In genomic region chr17:48360462-48360861, GRCm38 (mm10) we compare ENCODE assay signal across 29 mouse cellular contexts. TPM values are rescaled to one million over a fixed set of nuclear protein-coding genes. Genes with fewer than 3 reads are reported as not detected.
DNase-seq lines count a peak whose midpoint lies in the region; ATAC-seq and TF ChIP-seq lines count a peak whose summit lies in the region.
"Had no signal": no experiment of that assay in that cellular context is flagged by ENCODE, and none has a peak within 500 bp of the region (broad histone marks: within the 10 kb centered on the region; RNA-seq: fewer than 3 reads in every experiment).

No protein-coding gene starts in this region.

- no peak for TF ChIP-seq CTCF in liver, postnatal 0 days (IDR thresholded peaks at IDR 0.05; ENCODE audit: low read depth)
- no peak for TF ChIP-seq CTCF in lung, postnatal 0 days (IDR thresholded peaks at IDR 0.05)

- peak; percentile 76 for ATAC-seq in liver, embryonic 12.5 days
- ATAC-seq in liver, postnatal 0 days, result peak; percentile 23; the same call in 1 of the 2 replicates
- no peak for ATAC-seq in kidney, embryonic 16.5 days (ENCODE audit: low FRiP score, low TSS enrichment)
- ATAC-seq in lung, postnatal 0 days, result no peak
- ATAC-seq: forebrain, embryonic 13.5 days; hindbrain, postnatal 0 days; intestine, embryonic 15.5 days; Patski had no signal

- TF ChIP-seq EP300 in liver, postnatal 0 days (IDR thresholded peaks at IDR 0.05; ENCODE audit: low read depth), result no peak
- TF ChIP-seq EP300 in lung, postnatal 0 days (IDR thresholded peaks at IDR 0.05), result no peak

- H3K36me3 ChIP-seq in liver, embryonic 12.5 days, result no peaks in the 10 kb centered on the region
- no peaks in the 10 kb centered on the region for H3K36me3 ChIP-seq in liver, postnatal 0 days (replicated peaks; ENCODE audit: insufficient read depth, low read length)
- no peaks in the 10 kb centered on the region for H3K36me3 ChIP-seq in kidney, embryonic 16.5 days (ENCODE audit: insufficient read depth, low read length)
- H3K36me3 ChIP-seq in lung, postnatal 0 days (ENCODE audit: insufficient read depth, low read length), result no peaks in the 10 kb centered on the region
- H3K36me3 ChIP-seq: hindbrain, embryonic 12.5 days; intestine, embryonic 15.5 days; limb, embryonic 12.5 days; midbrain, embryonic 12.5 days; neural tube, embryonic 13.5 days had no signal

- H3K9ac ChIP-seq in liver, embryonic 12.5 days, result peak overlapping the region; percentile 34; the same call in 1 of the 2 replicates
- H3K9ac ChIP-seq in liver, postnatal 0 days (replicated peaks), result no peak overlapping the region
- H3K9ac ChIP-seq in kidney, embryonic 16.5 days (replicated peaks; ENCODE audit: low read length), result no peak overlapping the region
- no peak overlapping the region for H3K9ac ChIP-seq in lung, postnatal 0 days (replicated peaks; ENCODE audit: low read depth)
- H3K9ac ChIP-seq: forebrain, embryonic 13.5 days; hindbrain, embryonic 12.5 days; intestine, embryonic 15.5 days; limb, embryonic 12.5 days; midbrain, embryonic 12.5 days; neural tube, embryonic 13.5 days had no signal

- peaks cover 57% of the 10 kb centered on the region for H3K4me1 ChIP-seq in liver, embryonic 12.5 days
- H3K4me1 ChIP-seq in liver, postnatal 0 days (ENCODE audit: insufficient read depth), result no peaks in the 10 kb centered on the region
- H3K4me1 ChIP-seq in kidney, embryonic 16.5 days (ENCODE audit: insufficient read depth, low read length), result no peaks in the 10 kb centered on the region
- H3K4me1 ChIP-seq in lung, postnatal 0 days (ENCODE audit: insufficient read depth, low read depth, low read length), result no peaks in the 10 kb centered on the region
- H3K4me1 ChIP-seq: hindbrain, embryonic 12.5 days; intestine, embryonic 15.5 days; limb, embryonic 12.5 days; midbrain, embryonic 12.5 days; neural tube, embryonic 13.5 days had no signal

- peak overlapping the region; percentile 79 for H3K27ac ChIP-seq in liver, embryonic 12.5 days
- H3K27ac ChIP-seq in liver, postnatal 0 days (ENCODE audit: low read depth), result no peak overlapping the region
- H3K27ac ChIP-seq in kidney, embryonic 16.5 days (ENCODE audit: low read length), result no peak overlapping the region
- H3K27ac ChIP-seq in lung, postnatal 0 days (ENCODE audit: low read length), result no peak overlapping the region
- H3K27ac ChIP-seq: forebrain, embryonic 13.5 days; gastrocnemius, adult 2 months; hindbrain, embryonic 12.5 days; hindbrain, postnatal 0 days; intestine, embryonic 15.5 days; left cerebral cortex, adult 2 months; limb, embryonic 12.5 days; macrophage; midbrain, embryonic 12.5 days; neural tube, embryonic 13.5 days had no signal

- peak; percentile 55 for DNase-seq in 416B (ENCODE audit: low read depth)
- peak; percentile 79 for DNase-seq in MEL-GATA-1-ER (ENCODE audit: extremely low read depth, low read depth)
- DNase-seq in liver, postnatal 0 days, result no peak
- DNase-seq in kidney, postnatal 25 days, result no peak
- no peak for DNase-seq in lung, postnatal 0 days (ENCODE audit: low spot score)
- DNase-seq: adrenal gland, postnatal 10 days; cerebellum, adult 11 months; cerebellum, adult 9-11 months; gastrocnemius, adult 2 months; gastrocnemius, postnatal 36 days; heart, adult 18-20 months; heart, postnatal 36 days; kidney, adult 8-10 months; kidney, postnatal 10 days; lung, adult 18-20 months; lung, postnatal 10 days had no signal

- H3K4me3 ChIP-seq in liver, embryonic 12.5 days, result peak overlapping the region; percentile 23
- H3K4me3 ChIP-seq in liver, postnatal 0 days (ENCODE audit: low read depth, low read length), result no peak overlapping the region
- H3K4me3 ChIP-seq in kidney, embryonic 16.5 days (ENCODE audit: low read length), result no peak overlapping the region
- no peak overlapping the region for H3K4me3 ChIP-seq in lung, postnatal 0 days (ENCODE audit: low read depth, low read length)
- H3K4me3 ChIP-seq: forebrain, embryonic 13.5 days; gastrocnemius, adult 2 months; hindbrain, embryonic 12.5 days; intestine, embryonic 15.5 days; left cerebral cortex, adult 2 months; limb, embryonic 12.5 days; midbrain, embryonic 12.5 days; neural tube, embryonic 13.5 days had no signal

- WGBS in liver, embryonic 12.5 days (ENCODE audit: insufficient replicate concordance), result 10% methylated on average over 4 of the region's 4 CpGs
- WGBS in liver, postnatal 0 days (ENCODE audit: insufficient replicate concordance), result 15% methylated on average over 4 of the region's 4 CpGs
- 72% methylated on average over 4 of the region's 4 CpGs for WGBS in kidney, embryonic 16.5 days
- 22% methylated on average over 4 of the region's 4 CpGs for WGBS in lung, postnatal 0 days

- H3K9me3 ChIP-seq in liver, embryonic 12.5 days (replicated peaks), result no peaks in the 10 kb centered on the region
- no peaks in the 10 kb centered on the region for H3K9me3 ChIP-seq in liver, postnatal 0 days (ENCODE audit: low read length)
- no peaks in the 10 kb centered on the region for H3K9me3 ChIP-seq in kidney, embryonic 16.5 days (ENCODE audit: low read length)
- no peaks in the 10 kb centered on the region for H3K9me3 ChIP-seq in lung, postnatal 0 days (ENCODE audit: low read length)
- H3K9me3 ChIP-seq: forebrain, embryonic 13.5 days; hindbrain, embryonic 12.5 days; intestine, embryonic 15.5 days; limb, embryonic 12.5 days; midbrain, embryonic 12.5 days; neural tube, embryonic 13.5 days had no signal

- peak overlapping the region; percentile 56 for H3K4me2 ChIP-seq in liver, embryonic 12.5 days
- no peak overlapping the region for H3K4me2 ChIP-seq in liver, postnatal 0 days (ENCODE audit: low read depth, low read length)
- no peak overlapping the region for H3K4me2 ChIP-seq in kidney, embryonic 16.5 days (replicated peaks; ENCODE audit: low read depth, low read length)
- no peak overlapping the region for H3K4me2 ChIP-seq in lung, postnatal 0 days (replicated peaks; ENCODE audit: low read depth, low read length)
- H3K4me2 ChIP-seq: forebrain, embryonic 13.5 days; heart, embryonic 11.5 days; hindbrain, embryonic 12.5 days; intestine, embryonic 15.5 days; limb, embryonic 12.5 days; midbrain, embryonic 12.5 days; neural tube, embryonic 13.5 days had no signal

- H3K27me3 ChIP-seq in liver, embryonic 12.5 days (replicated peaks), result no peaks in the 10 kb centered on the region
- H3K27me3 ChIP-seq in liver, postnatal 0 days (ENCODE audit: insufficient read depth, low read length), result no peaks in the 10 kb centered on the region
- H3K27me3 ChIP-seq in kidney, embryonic 16.5 days (ENCODE audit: insufficient read depth, low read length), result no peaks in the 10 kb centered on the region
- no peaks in the 10 kb centered on the region for H3K27me3 ChIP-seq in lung, postnatal 0 days (replicated peaks; ENCODE audit: insufficient read depth, low read length)
- H3K27me3 ChIP-seq: forebrain, embryonic 13.5 days; hindbrain, embryonic 12.5 days; intestine, embryonic 15.5 days; limb, embryonic 12.5 days; midbrain, embryonic 12.5 days; neural tube, embryonic 13.5 days; Patski had no signal

RNA-seq across cellular contexts. Expression of gene Treml1, which starts 0.7 kb away (rescaled TPM):
- 29.4 and 36.2 TPM in 2 replicates for polyA plus RNA-seq in liver, embryonic 12.5 days (2016; fragmentation: Nextera tagmentation; extraction: Ambion mirVana)
- polyA plus RNA-seq in liver, postnatal 0 days (2015; fragmentation: Nextera tagmentation; extraction: Ambion mirVana), result 17.3 and 18.8 TPM in 2 replicates
- polyA plus RNA-seq in kidney, embryonic 16.5 days (2015; fragmentation: Nextera tagmentation; extraction: Ambion mirVana), result 0.59 and 0.66 TPM in 2 replicates
- 4.3 and 5.0 TPM in 2 replicates for polyA plus RNA-seq in lung, postnatal 0 days (2015; fragmentation: Nextera tagmentation; extraction: Ambion mirVana)
- polyA plus RNA-seq: hindbrain, postnatal 0 days; Patski had no signal

RNA-seq across cellular contexts. Expression of gene Trem2, which starts 14.3 kb away (rescaled TPM):
- 2.9 and 3.5 TPM in 2 replicates for polyA plus RNA-seq in liver, embryonic 12.5 days (2016; fragmentation: Nextera tagmentation; extraction: Ambion mirVana)
- polyA plus RNA-seq in liver, postnatal 0 days (2015; fragmentation: Nextera tagmentation; extraction: Ambion mirVana), result 5.6 and 6.3 TPM in 2 replicates
- 1.8 and 2.4 TPM in 2 replicates for polyA plus RNA-seq in kidney, embryonic 16.5 days (2015; fragmentation: Nextera tagmentation; extraction: Ambion mirVana)
- 5.1 and 6.8 TPM in 2 replicates for polyA plus RNA-seq in lung, postnatal 0 days (2015; fragmentation: Nextera tagmentation; extraction: Ambion mirVana)

RNA-seq across cellular contexts. Expression of gene B430306N03Rik, which starts 44.5 kb away (rescaled TPM):
- 1.4 and 2.0 TPM in 2 replicates for polyA plus RNA-seq in liver, embryonic 12.5 days (2016; fragmentation: Nextera tagmentation; extraction: Ambion mirVana)
- polyA plus RNA-seq in liver, postnatal 0 days (2015; fragmentation: Nextera tagmentation; extraction: Ambion mirVana), result 4.7 and 5.1 TPM in 2 replicates
- polyA plus RNA-seq in kidney, embryonic 16.5 days (2015; fragmentation: Nextera tagmentation; extraction: Ambion mirVana), result 0.17 and 0.25 TPM in 2 replicates
- 0.58 and 0.92 TPM in 2 replicates for polyA plus RNA-seq in lung, postnatal 0 days (2015; fragmentation: Nextera tagmentation; extraction: Ambion mirVana)
- polyA plus RNA-seq: hindbrain, embryonic 12.5 days; hindbrain, postnatal 0 days had no signal

RNA-seq across cellular contexts. Expression of gene Nfya, which starts 49.2 kb away (rescaled TPM):
- 10.9 and 11.3 TPM in 2 replicates for polyA plus RNA-seq in liver, embryonic 12.5 days (2016; fragmentation: Nextera tagmentation; extraction: Ambion mirVana)
- polyA plus RNA-seq in liver, postnatal 0 days (2015; fragmentation: Nextera tagmentation; extraction: Ambion mirVana), result 3.2 and 3.7 TPM in 2 replicates
- 16.6 and 18.9 TPM in 2 replicates for polyA plus RNA-seq in kidney, embryonic 16.5 days (2015; fragmentation: Nextera tagmentation; extraction: Ambion mirVana)
- polyA plus RNA-seq in lung, postnatal 0 days (2015; fragmentation: Nextera tagmentation; extraction: Ambion mirVana), result 5.6 and 8.5 TPM in 2 replicates

RNA-seq across cellular contexts. Expression of gene Oard1, which starts 49.4 kb away (rescaled TPM):
- polyA plus RNA-seq in liver, embryonic 12.5 days (2016; fragmentation: Nextera tagmentation; extraction: Ambion mirVana), result 56.5 and 58.1 TPM in 2 replicates
- polyA plus RNA-seq in liver, postnatal 0 days (2015; fragmentation: Nextera tagmentation; extraction: Ambion mirVana), result 29.7 and 30.1 TPM in 2 replicates
- 70.2 and 77.9 TPM in 2 replicates for polyA plus RNA-seq in kidney, embryonic 16.5 days (2015; fragmentation: Nextera tagmentation; extraction: Ambion mirVana)
- 43.9 and 45.8 TPM in 2 replicates for polyA plus RNA-seq in lung, postnatal 0 days (2015; fragmentation: Nextera tagmentation; extraction: Ambion mirVana)

Comparison
In these comparisons a context has a peak if more than half of its experiments do, and no peak if none do; other contexts are left out.
1. DNase-seq: peak in 416B (single experiment) and MEL-GATA-1-ER (single experiment); none in liver, postnatal 0 days (single experiment), kidney, postnatal 25 days (0 of 2) and lung, postnatal 0 days (single experiment).
2. ATAC-seq: peak in liver, embryonic 12.5 days (single experiment) and liver, postnatal 0 days (single experiment); none in kidney, embryonic 16.5 days (single experiment) and lung, postnatal 0 days (single experiment).